Mouse (Mus musculus) gastrocnemius, postnatal 4 days (tissue): ENCODE measurements around the gene Fbp1. TPM values are rescaled to one million over a fixed set of nuclear protein-coding genes. Genes with fewer than 3 reads are reported as not detected.
"Not testable (repeated sequence)": the region's sequence is repeated elsewhere in the genome, so short reads cannot be mapped to it uniquely, and the experiment has no call there.

Experiments
- DNase-seq, 2 experiments: peaks; one replicate each; pipeline ENCODE4 v3.0.0; 2021 to 2022; ENCODE audit warnings: low spot score in 2 of 2, mixed read lengths in 2 of 2
- total RNA-seq, 2 experiments: library from RNA; stranded (reverse); gene quantifications; 2 replicates each; pipeline ENCODE4 v1.2.3; 2021

Fbp1 gene
- total RNA-seq, 2 experiments from 2014 or later: 0.61 to 4.6 TPM

- no peak for DNase-seq
These were observed 32.4 kb downstream of the Fbp1 start for GRCm38 (mm10) chr13:62855396-62856304.

GRCm38 (mm10) chr13:62854666-62855065, 33.4 kb downstream of the Fbp1 start:
- DNase-seq: peak; percentile 66 to 76

- no peak for DNase-seq
These were observed 54.7 kb downstream of the Fbp1 start for GRCm38 (mm10) chr13:62833341-62833740.

- no peak for DNase-seq
These were observed 55.8 kb downstream of the Fbp1 start for GRCm38 (mm10) chr13:62832239-62832638.

GRCm38 (mm10) chr13:62815705-62816104, 72.4 kb downstream of the Fbp1 start:
- not testable (repeated sequence) for DNase-seq

Other genes with a start within 250 kb of the Fbp1 start
- gene Platr25, start 127.6 kb downstream of the Fbp1 start, total RNA-seq: 10 to 100 TPM in 1 of 2 experiments, 1 to 10 TPM in 1; 8.2 to 11.8 TPM
- gene Gm5141, start 102.5 kb downstream of the Fbp1 start, total RNA-seq: 1 to 10 TPM; 1.8 to 2.2 TPM
- 100 to 1,000 TPM; 222 to 224 TPM for gene Fbp2, start 29.9 kb downstream of the Fbp1 start, total RNA-seq
- 100 to 1,000 TPM; 105 to 158 TPM for gene 2010111I01Rik, start 76.6 kb upstream of the Fbp1 start, total RNA-seq